Mouse (Mus musculus): ENCODE measurements around the gene Tnfsf13.

DNA sequence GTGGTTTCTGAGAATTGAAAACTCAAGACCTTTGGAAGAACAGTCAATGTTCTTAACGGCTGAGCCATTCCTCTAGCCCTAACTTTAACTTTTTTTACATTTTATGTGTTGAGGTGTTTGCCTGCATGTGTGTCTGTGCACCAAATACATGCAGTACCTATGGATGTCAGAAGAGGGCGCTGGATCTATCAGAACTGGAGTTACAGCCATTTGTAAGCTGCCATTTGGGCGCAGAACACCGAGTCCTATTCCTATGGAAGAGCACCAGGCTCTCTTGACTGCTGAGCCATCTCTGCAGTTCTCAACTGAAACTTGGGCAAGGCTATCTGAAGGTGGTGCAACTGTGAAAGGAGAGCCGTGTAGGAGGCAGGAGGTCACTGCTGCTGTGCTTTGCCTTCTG is 13.0 kb upstream of the Tnfsf13 start:
- TF ChIP-seq CTCF (IDR thresholded peaks at IDR 0.05; ENCODE audit: extremely low read depth, insufficient read length, insufficient replicate concordance, low read depth, low read length) (peak; percentile 35; the same call in 1 of the 2 replicates), POLR2A (IDR thresholded peaks at IDR 0.05; ENCODE audit: low read depth, low read length) (no peak)

Measured in small intestine, adult 2 months (tissue).